Mouse (Mus musculus) G1E (cell line): ENCODE data around the gene Mpnd.

Source experiments
- CTCF ChIP-seq: IDR thresholded peaks from 2 replicates; pipeline ENCODE4 v1.5.1; 2012; ENCODE audit warnings: low read depth, low read length, inconsistent platforms, mixed read lengths
- GATA1 ChIP-seq: IDR thresholded peaks from 2 replicates; pipeline ENCODE4 v1.6.1; 2012; ENCODE audit warnings: borderline replicate concordance, low read length, inconsistent platforms, mixed read lengths
- TAL1 ChIP-seq: conservative IDR thresholded peaks from 2 replicates; pipeline ENCODE4 v1.6.1; 2012; ENCODE audit warnings: low read depth, low read length, inconsistent platforms, mixed read lengths

DNA sequence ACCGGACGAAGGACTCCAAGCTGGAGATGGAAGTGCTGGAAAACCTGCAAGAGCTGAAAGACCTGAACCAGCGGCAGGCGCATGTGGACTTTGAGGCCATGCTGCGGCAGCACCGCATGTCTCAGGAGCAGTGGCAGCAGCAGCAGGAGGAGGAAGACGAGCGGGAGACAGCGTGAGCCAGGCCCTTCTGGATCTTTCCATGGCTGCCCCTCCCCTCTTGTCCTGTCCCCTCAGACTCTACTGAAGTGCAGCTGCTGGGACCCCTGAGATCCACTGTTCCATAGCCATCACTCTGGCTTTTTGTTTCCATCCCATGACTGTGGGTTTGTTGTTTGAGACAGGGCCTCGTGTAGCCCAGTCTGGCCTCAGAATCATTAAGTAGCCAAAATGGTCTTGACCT lies 41.0 kb upstream of the Mpnd start:
- TF ChIP-seq CTCF (no peak), TAL1 (no peak), GATA1 (no peak)
